Mouse (Mus musculus): Measurements from ENCODE around the gene Pcsk6. TPM values are rescaled to one million over a fixed set of nuclear protein-coding genes. Genes with fewer than 3 reads are reported as not detected.

Gene Pcsk6
- polyA plus RNA-seq, 1 experiment, result 1.6 TPM

- no peaks in the 10 kb centered on the region for H3K27me3 ChIP-seq (ENCODE audit: control insufficient read depth, insufficient read depth, low read length)
- TF ChIP-seq CTCF (IDR thresholded peaks at IDR 0.05; ENCODE audit: extremely low read depth, insufficient read depth, insufficient read length, insufficient replicate concordance) (no peak), POLR2A (IDR thresholded peaks at IDR 0.05; ENCODE audit: low read depth, low read length) (no peak)
- no peak overlapping the region for H3K27ac ChIP-seq (ENCODE audit: insufficient read depth, low read length)
- no peak overlapping the region for H3K4me3 ChIP-seq (ENCODE audit: extremely low read depth, insufficient read depth, insufficient read length)
- peaks cover 40% of the 10 kb centered on the region for H3K36me3 ChIP-seq (ENCODE audit: control insufficient read depth, insufficient read depth, low read length)
- peaks cover 4% of the 10 kb centered on the region for H3K4me1 ChIP-seq (ENCODE audit: control insufficient read depth, insufficient read depth, insufficient read length)
- DNase-seq (ENCODE audit: low read depth in 1 of 2, low spot score in 2 of 2), result no peak
- 92% methylated on average over 6 of the region's 6 CpGs for WGBS
Measured at GRCm38 (mm10) chr7:66083757-66084156, 222.2 kb downstream of the Pcsk6 start.

GRCm38 (mm10) chr7:66084546-66084945 lies 223.0 kb downstream of the Pcsk6 start:
- WGBS, result 87% methylated on average over 7 of the region's 7 CpGs
- no peak overlapping the region for H3K27ac ChIP-seq (ENCODE audit: insufficient read depth, low read length)
- H3K36me3 ChIP-seq (ENCODE audit: control insufficient read depth, insufficient read depth, low read length), result peaks cover 46% of the 10 kb centered on the region
- no peaks in the 10 kb centered on the region for H3K27me3 ChIP-seq (ENCODE audit: control insufficient read depth, insufficient read depth, low read length)
- DNase-seq (ENCODE audit: low read depth in 1 of 2, low spot score in 2 of 2), result no peak
- TF ChIP-seq CTCF (IDR thresholded peaks at IDR 0.05; ENCODE audit: extremely low read depth, insufficient read depth, insufficient read length, insufficient replicate concordance), result no peak
- TF ChIP-seq POLR2A (IDR thresholded peaks at IDR 0.05; ENCODE audit: low read depth, low read length), result no peak
- peaks cover 4% of the 10 kb centered on the region for H3K4me1 ChIP-seq (ENCODE audit: control insufficient read depth, insufficient read depth, insufficient read length)
- H3K4me3 ChIP-seq (ENCODE audit: extremely low read depth, insufficient read depth, insufficient read length), result no peak overlapping the region

- 92% methylated on average over 4 of the region's 4 CpGs for WGBS
- peaks cover 52% of the 10 kb centered on the region for H3K36me3 ChIP-seq (ENCODE audit: control insufficient read depth, insufficient read depth, low read length)
Measured at GRCm38 (mm10) chr7:66087652-66088051, 226.1 kb downstream of the Pcsk6 start.

GRCm38 (mm10) chr7:66088077-66088476 lies 226.5 kb downstream of the Pcsk6 start:
- peaks cover 51% of the 10 kb centered on the region for H3K36me3 ChIP-seq (ENCODE audit: control insufficient read depth, insufficient read depth, low read length)
- 86% methylated on average over 2 of the region's 2 CpGs for WGBS
- DNase-seq (ENCODE audit: low read depth in 1 of 2, low spot score in 2 of 2), result no peak

More at GRCm38 (mm10) chr7:66087652-66088051, 226.1 kb downstream of the Pcsk6 start:
- no peaks in the 10 kb centered on the region for H3K4me1 ChIP-seq (ENCODE audit: control insufficient read depth, insufficient read depth, insufficient read length)
- DNase-seq (ENCODE audit: low read depth in 1 of 2, low spot score in 2 of 2), result no peak
- H3K27me3 ChIP-seq (ENCODE audit: control insufficient read depth, insufficient read depth, low read length), result no peaks in the 10 kb centered on the region
- no peak overlapping the region for H3K4me3 ChIP-seq (ENCODE audit: extremely low read depth, insufficient read depth, insufficient read length)
- no peak for TF ChIP-seq POLR2A (IDR thresholded peaks at IDR 0.05; ENCODE audit: low read depth, low read length)
- no peak for TF ChIP-seq CTCF (IDR thresholded peaks at IDR 0.05; ENCODE audit: extremely low read depth, insufficient read depth, insufficient read length, insufficient replicate concordance)
- no peak overlapping the region for H3K27ac ChIP-seq (ENCODE audit: insufficient read depth, low read length)

GRCm38 (mm10) chr7:66090676-66091190 lies 229.2 kb downstream of the Pcsk6 start:
- H3K36me3 ChIP-seq (ENCODE audit: control insufficient read depth, insufficient read depth, low read length), result peaks cover 38% of the 10 kb centered on the region
- DNase-seq (ENCODE audit: low read depth in 1 of 2, low spot score in 2 of 2), result no peak
- TF ChIP-seq CTCF (IDR thresholded peaks at IDR 0.05; ENCODE audit: extremely low read depth, insufficient read depth, insufficient read length, insufficient replicate concordance) (no peak), POLR2A (IDR thresholded peaks at IDR 0.05; ENCODE audit: low read depth, low read length) (no peak)
- H3K4me3 ChIP-seq (ENCODE audit: extremely low read depth, insufficient read depth, insufficient read length), result no peak overlapping the region
- H3K4me1 ChIP-seq (ENCODE audit: control insufficient read depth, insufficient read depth, insufficient read length), result no peaks in the 10 kb centered on the region
- WGBS, result 92% methylated on average over 11 of the region's 11 CpGs
- no peak overlapping the region for H3K27ac ChIP-seq (ENCODE audit: insufficient read depth, low read length)
- H3K27me3 ChIP-seq (ENCODE audit: control insufficient read depth, insufficient read depth, low read length), result no peaks in the 10 kb centered on the region

More at GRCm38 (mm10) chr7:66088077-66088476, 226.5 kb downstream of the Pcsk6 start:
- Histone ChIP-seq H3K27ac (ENCODE audit: insufficient read depth, low read length) (no peak overlapping the region), H3K4me3 (ENCODE audit: extremely low read depth, insufficient read depth, insufficient read length) (no peak overlapping the region), H3K4me1 (ENCODE audit: control insufficient read depth, insufficient read depth, insufficient read length) (no peaks in the 10 kb centered on the region), H3K27me3 (ENCODE audit: control insufficient read depth, insufficient read depth, low read length) (no peaks in the 10 kb centered on the region)
- TF ChIP-seq POLR2A (IDR thresholded peaks at IDR 0.05; ENCODE audit: low read depth, low read length), result no peak
- TF ChIP-seq CTCF (IDR thresholded peaks at IDR 0.05; ENCODE audit: extremely low read depth, insufficient read depth, insufficient read length, insufficient replicate concordance), result no peak

GRCm38 (mm10) chr7:66091553-66091952 lies 230.0 kb downstream of the Pcsk6 start:
- H3K27ac ChIP-seq (ENCODE audit: insufficient read depth, low read length), result no peak overlapping the region
- no peaks in the 10 kb centered on the region for H3K27me3 ChIP-seq (ENCODE audit: control insufficient read depth, insufficient read depth, low read length)
- no peak for DNase-seq (ENCODE audit: low read depth in 1 of 2, low spot score in 2 of 2)
- H3K4me3 ChIP-seq (ENCODE audit: extremely low read depth, insufficient read depth, insufficient read length), result no peak overlapping the region
- TF ChIP-seq CTCF (IDR thresholded peaks at IDR 0.05; ENCODE audit: extremely low read depth, insufficient read depth, insufficient read length, insufficient replicate concordance), result no peak
- TF ChIP-seq POLR2A (IDR thresholded peaks at IDR 0.05; ENCODE audit: low read depth, low read length), result no peak
- H3K36me3 ChIP-seq (ENCODE audit: control insufficient read depth, insufficient read depth, low read length), result peaks cover 34% of the 10 kb centered on the region
- 92% methylated on average over 7 of the region's 7 CpGs for WGBS
- H3K4me1 ChIP-seq (ENCODE audit: control insufficient read depth, insufficient read depth, insufficient read length), result no peaks in the 10 kb centered on the region

- no peak for DNase-seq (ENCODE audit: low read depth in 1 of 2, low spot score in 2 of 2)
- TF ChIP-seq CTCF (IDR thresholded peaks at IDR 0.05; ENCODE audit: extremely low read depth, insufficient read depth, insufficient read length, insufficient replicate concordance) (no peak), POLR2A (IDR thresholded peaks at IDR 0.05; ENCODE audit: low read depth, low read length) (no peak)
- Histone ChIP-seq H3K27me3 (ENCODE audit: control insufficient read depth, insufficient read depth, low read length) (no peaks in the 10 kb centered on the region), H3K4me1 (ENCODE audit: control insufficient read depth, insufficient read depth, insufficient read length) (no peaks in the 10 kb centered on the region), H3K27ac (ENCODE audit: insufficient read depth, low read length) (no peak overlapping the region), H3K36me3 (ENCODE audit: control insufficient read depth, insufficient read depth, low read length) (peaks cover 26% of the 10 kb centered on the region), H3K4me3 (ENCODE audit: extremely low read depth, insufficient read depth, insufficient read length) (no peak overlapping the region)
- 92% methylated on average over 8 of the region's 8 CpGs for WGBS
Measured at GRCm38 (mm10) chr7:66092656-66093055, 231.1 kb downstream of the Pcsk6 start.
